Mouse (Mus musculus) macrophage (primary cell): ENCODE measurements around the gene Ccdc183. TPM values are rescaled to one million over a fixed set of nuclear protein-coding genes. Genes with fewer than 3 reads are reported as not detected.

ENCODE experiments used
- H3K27ac ChIP-seq: fragments of 350-480 bp; formaldehyde crosslinking; 2 replicates; pipeline ENCODE4 v1.9.0; 2021
- H3K36me3 ChIP-seq: fragments of 350-480 bp; formaldehyde crosslinking; 2 replicates; pipeline ENCODE4 v1.9.0; 2021; ENCODE audit errors: inconsistent target
- H3K4me3 ChIP-seq: fragments of 350-480 bp; formaldehyde crosslinking; 2 replicates; pipeline ENCODE4 v1.9.0; 2021; ENCODE audit errors: inconsistent target
- H3K79me2 ChIP-seq: fragments of 350-480 bp; formaldehyde crosslinking; 2 replicates; pipeline ENCODE4 v1.9.0; 2021; ENCODE audit errors: inconsistent target
- WGBS: methylation state at CpG from one replicate; pipeline ENCODE4 v1.1.7; 2026; ENCODE audit warnings: inconsistent platforms; ENCODE audit not compliant: missing documents; 5-methylcytosine and 5-hydroxymethylcytosine counted together
- polyA plus RNA-seq: library from polyadenylated mRNA; stranded (reverse); fragments of 250-400 nt; gene quantifications from 3 replicates; pipeline ENCODE4 v1.2.4, GENCODE M21; 2018; ENCODE audit warnings: inconsistent platforms
- total RNA-seq, 78 experiments: library from RNA; depleted of rRNA; stranded (reverse); fragments of 250-400 nt; gene quantifications; 1 replicate in 9 of 78; 2 replicates in 24 of 78; 3 replicates in 43 of 78; 4 replicates in 2 of 78; pipeline ENCODE4 v1.2.4; 2018; ENCODE audit warnings: inconsistent platforms in 56 of 78

The Ccdc183 gene
- total RNA-seq (2018; cell fraction: chromatin; rRNA removed): under 1 TPM in 1 of 26 experiments, not detected in 25; 0.29 TPM
- not detected for total RNA-seq (2018; cell fraction: cytosol; rRNA removed)
- total RNA-seq (2018; cell fraction: nucleus; rRNA removed): not detected
- polyA plus RNA-seq: not detected in 3 replicates

DNA sequence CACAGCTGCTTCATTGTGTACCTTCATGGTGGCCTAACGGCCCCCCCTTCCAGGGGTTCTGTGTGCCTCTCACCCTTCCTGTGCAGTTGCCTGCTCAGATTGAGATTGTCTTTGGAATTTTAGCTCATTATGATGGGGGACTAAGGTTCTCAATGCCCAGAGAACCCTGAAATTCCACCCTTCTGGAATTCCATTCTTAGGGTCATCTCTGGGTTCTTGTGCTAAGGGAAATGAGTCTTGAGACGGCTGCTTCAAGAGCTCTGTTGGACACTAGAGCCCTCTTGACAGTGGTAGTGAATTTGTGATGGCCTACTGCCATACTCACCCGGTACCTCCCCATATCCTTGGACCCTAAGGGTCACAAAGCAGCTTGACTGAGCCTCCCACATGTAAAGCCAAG lies at the start of gene Ccdc183:
Gene Ccdc183, minus strand, starts transcription at position 101 of the 400 bp plus-strand sequence.
- H3K79me2 ChIP-seq: no peaks in the 10 kb centered on the region
- H3K4me3 ChIP-seq: no peak within 1 kb of the TSS
- no peaks in the 10 kb centered on the region for H3K36me3 ChIP-seq
- H3K27ac ChIP-seq: no peak within 1 kb of the TSS
- WGBS: 87% methylated on average over 3 of the region's 3 CpGs

DNA sequence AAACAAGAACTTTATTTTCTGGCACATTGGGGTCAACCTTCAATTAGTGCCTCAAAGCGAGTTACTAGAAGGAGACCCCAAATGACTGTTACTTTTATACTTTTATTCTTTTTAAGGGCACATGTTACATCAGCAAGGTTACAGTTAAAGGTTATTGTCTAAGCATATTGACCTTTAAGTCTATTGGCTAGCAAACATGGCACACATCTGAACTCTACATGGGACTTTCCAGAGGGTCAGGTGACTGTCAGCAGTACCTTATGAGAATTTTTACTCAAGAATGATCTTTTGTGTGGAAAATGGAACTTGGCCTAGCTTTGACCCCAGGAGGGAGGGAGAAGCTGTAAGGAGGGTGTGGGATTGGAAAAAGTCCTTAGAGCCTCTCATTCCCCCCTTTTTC lies 49.0 kb upstream of the Ccdc183 start:
- Histone ChIP-seq H3K4me3 (no peak overlapping the region), H3K36me3 (no peaks in the 10 kb centered on the region)
- 71% methylated on average over 1 of the region's 1 CpGs for WGBS

DNA sequence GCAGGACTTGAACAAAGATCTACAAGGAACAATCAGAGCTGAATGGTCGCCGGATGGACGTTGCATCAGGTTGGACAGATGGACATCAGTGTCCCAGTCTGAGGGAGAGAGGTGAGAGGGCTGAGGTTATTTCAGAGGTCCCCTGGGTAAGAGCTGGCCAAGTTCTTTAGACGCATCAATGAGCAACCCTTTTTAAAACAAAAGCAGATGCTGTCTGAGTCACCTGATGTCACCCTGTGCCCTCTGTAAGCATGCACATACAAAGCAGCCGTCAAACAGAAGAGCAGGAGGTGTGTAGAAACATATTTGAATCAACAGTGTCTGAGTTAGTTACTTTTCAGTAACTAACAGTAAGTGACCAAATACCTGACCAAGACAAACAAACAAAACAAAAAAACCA lies 46.6 kb upstream of the Ccdc183 start:
- H3K79me2 ChIP-seq: no peaks in the 10 kb centered on the region
- 92% methylated on average over 5 of the region's 5 CpGs for WGBS
- no peak overlapping the region for H3K4me3 ChIP-seq
- H3K27ac ChIP-seq: no peak overlapping the region
- no peaks in the 10 kb centered on the region for H3K36me3 ChIP-seq

More for the DNA sequence above, 49.0 kb upstream of the Ccdc183 start:
- Histone ChIP-seq H3K27ac (no peak overlapping the region), H3K79me2 (no peaks in the 10 kb centered on the region)

DNA sequence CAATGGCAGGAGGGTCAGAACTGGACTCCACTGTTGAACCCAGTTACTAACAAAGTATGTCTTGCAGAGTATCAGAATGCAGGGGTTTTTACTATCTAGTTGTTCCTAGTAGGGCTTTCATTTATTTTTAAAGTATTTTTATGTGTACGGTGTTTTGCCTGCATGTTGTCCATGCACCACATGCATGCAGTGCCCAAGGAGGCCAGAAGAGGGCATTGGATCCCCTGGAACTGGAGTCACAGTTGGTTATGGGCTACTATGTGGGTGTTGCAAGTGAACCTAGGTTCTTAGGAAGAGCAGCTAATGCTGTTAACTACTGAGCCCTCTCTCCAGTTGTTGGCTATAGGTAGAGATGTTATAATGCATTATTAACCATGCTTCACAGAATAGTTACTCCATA lies 46.0 kb upstream of the Ccdc183 start:
- no peak overlapping the region for H3K4me3 ChIP-seq
- WGBS: 40% methylated on average over 1 of the region's 1 CpGs
- H3K79me2 ChIP-seq: no peaks in the 10 kb centered on the region
- no peak overlapping the region for H3K27ac ChIP-seq
- H3K36me3 ChIP-seq: no peaks in the 10 kb centered on the region

DNA sequence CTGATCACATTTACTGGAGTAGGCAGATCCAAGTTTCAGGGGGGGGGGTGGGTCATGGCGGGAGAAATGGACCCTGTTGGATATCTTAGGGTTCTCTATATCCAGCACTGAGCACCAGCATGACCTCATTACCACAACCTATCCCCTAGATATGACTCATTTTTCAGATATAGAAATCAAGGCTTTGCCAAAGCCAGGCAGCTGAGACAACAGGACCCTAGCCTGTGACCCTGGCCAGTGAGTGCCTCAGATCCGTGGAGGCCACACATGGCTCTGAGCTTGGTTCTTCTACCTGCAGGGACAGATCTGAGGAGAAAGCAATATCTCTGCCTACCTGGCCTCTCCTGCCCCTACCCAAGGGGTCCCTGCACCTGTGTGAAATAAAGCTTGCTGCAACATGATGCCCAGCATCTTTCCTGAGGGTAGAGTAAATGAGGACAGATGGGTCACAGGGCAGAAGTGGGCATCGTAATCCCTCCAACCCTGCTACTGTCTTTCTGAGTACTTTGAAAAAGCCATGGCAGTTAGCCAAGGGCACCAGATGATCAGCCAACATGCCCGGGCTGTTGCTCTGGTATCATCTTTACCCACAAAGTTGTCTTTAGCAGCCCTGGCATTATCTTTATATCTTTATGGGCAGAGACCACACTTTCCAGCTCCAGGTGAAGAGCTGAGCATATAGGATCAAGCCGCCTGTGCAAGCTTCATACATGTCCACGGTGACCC lies 43.9 kb upstream of the Ccdc183 start:
- 82% methylated on average over 6 of the region's 6 CpGs for WGBS
- Histone ChIP-seq H3K36me3 (no peaks in the 10 kb centered on the region), H3K4me3 (no peak overlapping the region), H3K79me2 (no peaks in the 10 kb centered on the region), H3K27ac (no peak overlapping the region)

DNA sequence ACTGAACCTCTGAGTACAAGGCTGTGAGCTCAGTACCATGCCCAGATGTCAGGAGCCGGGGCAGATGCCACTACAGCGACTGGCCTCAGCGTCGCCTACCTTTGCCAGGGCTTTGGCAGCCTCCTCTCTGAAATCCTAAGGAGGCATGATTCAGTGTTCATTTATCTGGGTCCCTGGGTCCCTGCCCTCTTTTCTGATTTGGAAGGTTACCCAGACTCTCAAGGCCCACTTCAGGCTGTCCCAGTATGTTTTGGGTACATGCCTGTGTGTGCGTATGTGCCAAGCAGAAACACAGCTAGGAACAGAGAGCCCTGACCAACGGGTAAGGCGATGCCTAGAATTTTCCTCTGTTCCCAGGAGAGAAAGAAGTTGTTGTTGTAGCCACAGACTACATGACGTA lies 42.8 kb upstream of the Ccdc183 start:
- H3K79me2 ChIP-seq: no peaks in the 10 kb centered on the region
- H3K4me3 ChIP-seq: no peak overlapping the region
- H3K27ac ChIP-seq: no peak overlapping the region
- H3K36me3 ChIP-seq: no peaks in the 10 kb centered on the region
- WGBS: 92% methylated on average over 8 of the region's 8 CpGs

DNA sequence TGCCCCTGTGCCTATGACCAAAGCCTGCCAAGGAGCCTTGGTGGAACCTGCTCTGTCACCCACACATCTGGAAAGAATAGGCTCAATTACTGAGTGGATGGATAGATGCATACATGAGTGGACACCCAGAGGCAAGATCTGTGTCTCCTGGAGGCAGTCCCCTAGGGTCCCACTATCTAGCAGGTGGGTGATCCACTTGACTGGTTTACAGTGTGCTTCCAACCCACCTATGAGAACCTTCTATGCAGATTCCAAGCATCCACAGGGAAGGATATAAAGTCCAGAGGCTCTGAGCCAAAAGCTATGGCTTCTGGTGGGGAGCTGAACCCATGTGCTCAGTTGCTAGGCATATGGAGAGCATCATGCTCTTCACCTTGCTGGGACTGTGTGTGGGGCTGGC lies 40.2 kb upstream of the Ccdc183 start, which contains the start of gene Lcn5:
Gene Lcn5, plus strand, starts transcription at position 301 of the 400 bp plus-strand sequence.
- no peaks in the 10 kb centered on the region for H3K36me3 ChIP-seq

DNA sequence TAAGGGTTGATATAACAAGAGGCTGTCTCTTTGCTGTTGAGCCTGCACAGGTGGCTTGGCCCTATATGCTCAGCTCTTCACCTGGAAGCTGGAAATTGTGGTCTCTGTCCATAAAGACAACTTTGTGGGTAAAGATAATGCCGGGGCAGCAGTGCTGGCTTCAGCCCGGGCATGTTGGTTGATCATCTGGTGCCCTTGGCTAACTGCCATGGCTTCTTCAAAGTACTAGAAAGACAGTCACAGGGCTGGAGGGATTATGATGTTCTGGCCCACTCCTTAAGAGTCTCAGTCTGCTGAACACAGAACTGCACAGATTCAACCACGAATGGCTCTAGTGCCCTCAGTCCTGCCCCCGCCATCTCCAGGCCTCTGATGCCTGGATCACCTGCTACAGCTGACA lies 39.8 kb upstream of the Ccdc183 start:
- 78% methylated on average over 4 of the region's 4 CpGs for WGBS
- Histone ChIP-seq H3K27ac (no peak overlapping the region), H3K4me3 (no peak overlapping the region), H3K79me2 (no peaks in the 10 kb centered on the region), H3K36me3 (no peaks in the 10 kb centered on the region)

More for the DNA sequence above, 40.2 kb upstream of the Ccdc183 start, which contains the start of gene Lcn5:
- Histone ChIP-seq H3K4me3 (no peak within 1 kb of the TSS), H3K27ac (no peak within 1 kb of the TSS), H3K79me2 (no peaks in the 10 kb centered on the region)

DNA sequence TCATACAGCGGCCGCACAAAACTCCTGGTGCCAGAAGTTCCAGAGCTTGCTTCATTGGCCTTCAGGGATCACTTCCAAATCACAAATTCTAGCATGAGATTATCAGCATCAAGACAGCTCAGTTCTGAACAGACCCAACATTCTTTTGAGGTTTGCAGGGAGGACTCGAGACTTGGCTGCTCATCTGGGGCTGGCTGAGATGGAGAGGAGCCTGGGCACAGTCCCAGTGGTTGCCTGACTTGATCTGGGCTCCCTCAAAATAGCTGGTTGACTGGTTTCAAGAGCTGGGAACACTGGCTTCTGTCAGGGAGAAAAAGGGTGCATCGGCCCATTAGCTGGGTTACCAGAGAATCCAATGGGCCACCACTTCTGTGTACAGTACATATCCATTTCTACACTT lies 39.2 kb upstream of the Ccdc183 start:
- Histone ChIP-seq H3K79me2 (no peaks in the 10 kb centered on the region), H3K27ac (no peak overlapping the region), H3K36me3 (no peaks in the 10 kb centered on the region), H3K4me3 (no peak overlapping the region)
- 71% methylated on average over 4 of the region's 4 CpGs for WGBS

DNA sequence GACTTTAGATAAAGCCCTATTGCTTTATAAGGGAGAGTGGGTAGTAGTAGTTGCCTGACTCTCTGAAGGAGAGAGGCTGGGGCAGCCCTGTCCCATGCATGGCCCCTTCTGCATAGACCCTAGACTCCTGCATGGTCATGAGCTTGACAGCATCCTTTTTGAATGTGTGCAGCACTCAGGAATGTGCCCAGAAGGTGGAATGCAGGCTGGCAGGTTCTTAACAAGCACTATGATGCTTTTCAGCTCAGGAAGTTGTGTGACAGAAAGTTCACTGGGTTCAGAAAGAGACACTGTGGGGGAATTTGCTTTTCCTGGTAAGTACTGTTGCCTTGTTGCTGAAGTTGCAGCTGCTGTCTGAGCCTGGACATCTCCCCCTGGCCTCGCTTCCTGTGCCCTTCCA lies 37.0 kb upstream of the Ccdc183 start:
- 67% methylated on average over 1 of the region's 1 CpGs for WGBS
- Histone ChIP-seq H3K4me3 (no peak overlapping the region), H3K36me3 (no peaks in the 10 kb centered on the region), H3K79me2 (no peaks in the 10 kb centered on the region), H3K27ac (no peak overlapping the region)

DNA sequence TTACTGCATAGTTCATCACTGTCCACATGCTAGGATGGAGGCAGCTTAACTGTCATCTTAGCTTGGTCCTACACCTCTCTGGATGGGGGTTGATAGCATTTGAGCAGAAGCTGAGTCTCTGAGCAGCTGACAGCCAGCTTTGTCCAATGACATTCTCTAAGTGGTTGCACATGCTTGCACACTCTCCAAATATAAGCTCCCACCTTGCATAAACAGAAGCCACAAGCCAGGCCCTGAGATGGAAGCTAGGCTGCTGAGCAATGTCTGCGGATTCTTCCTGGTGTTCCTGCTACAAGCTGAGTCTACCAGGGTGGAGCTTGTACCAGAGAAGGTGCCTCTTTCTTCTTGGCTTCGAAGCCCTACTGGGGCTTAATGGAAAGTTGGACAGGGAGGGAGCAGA lies 35.4 kb upstream of the Ccdc183 start, which contains the start of gene Lcn8:
Gene Lcn8, plus strand, starts transcription at position 219 of the 400 bp plus-strand sequence.
- H3K4me3 ChIP-seq: no peak within 1 kb of the TSS
- no peak within 1 kb of the TSS for H3K27ac ChIP-seq
- H3K79me2 ChIP-seq: no peaks in the 10 kb centered on the region
- 91% methylated on average over 2 of the region's 2 CpGs for WGBS
- H3K36me3 ChIP-seq: no peaks in the 10 kb centered on the region

DNA sequence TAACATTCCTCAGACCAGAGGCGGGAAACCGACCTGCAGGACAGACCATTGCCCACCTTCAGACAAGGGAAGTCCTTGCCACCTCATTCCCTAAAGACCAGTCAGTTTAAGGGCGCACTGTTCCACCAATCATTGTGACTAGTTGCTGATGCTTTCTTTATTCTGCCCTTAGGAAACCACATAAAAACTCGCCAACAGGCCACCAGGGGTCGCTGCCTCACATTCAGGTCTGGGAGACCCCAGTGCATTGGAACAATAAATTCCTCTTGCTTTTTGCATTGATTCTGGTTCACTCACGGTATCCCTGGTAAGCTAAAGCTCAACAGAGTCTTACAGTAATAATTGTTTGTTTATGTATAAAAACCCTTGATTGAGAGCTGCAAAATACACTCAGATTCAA lies 22.4 kb upstream of the Ccdc183 start:
- no peak overlapping the region for H3K27ac ChIP-seq
- WGBS: 34% methylated on average over 6 of the region's 6 CpGs
- no peak overlapping the region for H3K4me3 ChIP-seq
- H3K36me3 ChIP-seq: no peaks in the 10 kb centered on the region
- no peaks in the 10 kb centered on the region for H3K79me2 ChIP-seq

DNA sequence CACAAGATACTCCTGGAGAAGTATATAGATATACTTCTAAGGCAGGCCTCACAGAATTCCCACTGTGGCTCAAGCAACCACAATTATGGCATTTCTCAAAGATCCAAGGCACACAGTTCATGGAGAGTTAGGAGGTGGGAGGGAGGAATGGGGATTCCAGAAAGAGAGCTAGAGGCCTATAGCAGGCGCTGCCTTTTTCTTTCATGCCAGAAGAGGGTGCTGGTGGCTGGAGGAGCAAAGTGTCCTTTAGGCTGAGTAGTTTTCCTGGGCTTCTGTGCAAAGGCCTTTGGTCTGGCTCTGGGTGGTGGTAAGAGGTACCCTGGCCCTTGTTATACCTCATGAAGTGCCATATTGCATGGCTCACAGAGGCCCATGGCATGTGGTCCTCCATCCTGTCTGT lies 16.6 kb upstream of the Ccdc183 start:
- Histone ChIP-seq H3K27ac (no peak overlapping the region), H3K36me3 (no peaks in the 10 kb centered on the region), H3K4me3 (no peak overlapping the region), H3K79me2 (no peaks in the 10 kb centered on the region)
- WGBS: 100% methylated on average over 1 of the region's 1 CpGs

DNA sequence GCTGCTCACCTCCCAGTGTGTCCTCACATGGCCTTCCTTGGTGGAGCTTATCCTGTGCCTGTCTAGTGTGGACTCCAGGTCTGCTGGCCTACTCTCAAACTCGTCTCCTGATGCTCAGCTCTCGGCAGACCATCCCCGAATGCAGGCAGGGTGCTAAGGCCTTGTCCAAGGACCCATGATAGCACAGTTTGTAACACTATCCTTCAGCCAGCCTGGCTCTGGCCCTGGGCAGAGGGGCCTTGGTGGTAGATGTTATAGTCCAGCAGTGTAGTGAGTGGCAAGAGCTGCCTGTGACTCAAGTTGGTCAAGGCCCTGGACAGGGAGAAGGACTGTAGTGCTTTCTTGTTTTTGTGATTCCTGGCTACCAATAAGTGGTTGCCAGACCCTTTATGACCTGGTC lies 16.1 kb upstream of the Ccdc183 start:
- no peak overlapping the region for H3K27ac ChIP-seq
- no peaks in the 10 kb centered on the region for H3K79me2 ChIP-seq
- no peak overlapping the region for H3K4me3 ChIP-seq
- no peaks in the 10 kb centered on the region for H3K36me3 ChIP-seq
- 97% methylated on average over 3 of the region's 3 CpGs for WGBS

DNA sequence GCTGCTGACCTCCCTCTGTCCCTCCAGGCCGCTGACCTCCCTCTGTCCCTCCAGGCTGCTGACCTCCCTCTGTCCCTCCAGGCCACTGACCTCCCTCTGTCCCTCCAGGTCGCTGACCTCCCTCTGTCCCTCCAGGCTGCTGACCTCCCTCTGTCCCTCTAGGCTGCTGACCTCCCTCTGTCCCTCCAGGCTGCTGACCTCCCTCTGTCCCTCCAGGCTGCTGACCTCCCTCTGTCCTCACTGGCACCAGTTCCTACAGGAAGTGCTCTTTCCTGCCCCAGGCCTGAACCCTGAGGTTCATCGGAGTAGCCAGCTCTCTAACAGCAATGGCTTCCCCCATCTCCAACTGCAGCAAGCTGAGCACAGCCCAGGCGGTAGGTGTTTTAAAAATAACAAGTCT lies 11.3 kb upstream of the Ccdc183 start:
- H3K4me3 ChIP-seq: no peak overlapping the region
- H3K36me3 ChIP-seq: no peaks in the 10 kb centered on the region
- 86% methylated on average over 4 of the region's 4 CpGs for WGBS
- no peaks in the 10 kb centered on the region for H3K79me2 ChIP-seq
- H3K27ac ChIP-seq: peak overlapping the region; percentile 51
